Mouse (Mus musculus): ENCODE measurements around the gene Bcl2l1.

- TF ChIP-seq CTCF (conservative IDR thresholded peaks at IDR 0.05 in 1 of 2, IDR thresholded peaks at IDR 0.05 in 1 of 2; ENCODE audit: low read depth in 2 of 2, low read length in 2 of 2) (no peak), EP300 (IDR thresholded peaks at IDR 0.05; ENCODE audit: low read length) (no peak), POLR2A (IDR thresholded peaks at IDR 0.05; ENCODE audit: low read depth, low read length) (no peak), GABPA (IDR thresholded peaks at IDR 0.05; ENCODE audit: insufficient replicate concordance, low read depth, low read length) (no peak), UBTF (IDR thresholded peaks at IDR 0.05; ENCODE audit: low read depth, low read length) (no peak), ZNF384 (IDR thresholded peaks at IDR 0.05; ENCODE audit: low read depth, low read length) (no peak), ZMIZ1 (IDR thresholded peaks at IDR 0.05; ENCODE audit: low read depth, low read length) (no peak), USF1 (IDR thresholded peaks at IDR 0.05; ENCODE audit: low read depth, low read length) (no peak), HCFC1 (IDR thresholded peaks at IDR 0.05; ENCODE audit: low read depth, low read length) (no peak), CHD2 (IDR thresholded peaks at IDR 0.05; ENCODE audit: low read length) (no peak), MAFK (IDR thresholded peaks at IDR 0.05; ENCODE audit: insufficient replicate concordance, low read length) (no peak), MAX (IDR thresholded peaks at IDR 0.05; ENCODE audit: low read length) (no peak), E2F4 (IDR thresholded peaks at IDR 0.05; ENCODE audit: insufficient replicate concordance, low read depth, low read length) (no peak), MEF2A (IDR thresholded peaks at IDR 0.05; ENCODE audit: borderline replicate concordance, low read depth, low read length) (no peak)
These were observed 60.0 kb downstream of the Bcl2l1 start for GRCm38 (mm10) chr2:152771571-152771970.

Data from CH12.LX (cell line).